Mouse (Mus musculus) CD4-positive, CD25-positive, alpha-beta regulatory T cell, adult 2 months (primary cell): ENCODE measurements at regions not wholly inside any gene's neighbourhood (a gene's known extent, or its start where the extent isn't known, plus 50 kb on each side); places are given as distances from the start of the nearest gene placed in this dataset.

Experiments used
- DNase-seq: peaks from one replicate; pipeline ENCODE4 v3.0.0-alpha.2; 2012; ENCODE audit warnings: low read depth, low spot score

DNA sequence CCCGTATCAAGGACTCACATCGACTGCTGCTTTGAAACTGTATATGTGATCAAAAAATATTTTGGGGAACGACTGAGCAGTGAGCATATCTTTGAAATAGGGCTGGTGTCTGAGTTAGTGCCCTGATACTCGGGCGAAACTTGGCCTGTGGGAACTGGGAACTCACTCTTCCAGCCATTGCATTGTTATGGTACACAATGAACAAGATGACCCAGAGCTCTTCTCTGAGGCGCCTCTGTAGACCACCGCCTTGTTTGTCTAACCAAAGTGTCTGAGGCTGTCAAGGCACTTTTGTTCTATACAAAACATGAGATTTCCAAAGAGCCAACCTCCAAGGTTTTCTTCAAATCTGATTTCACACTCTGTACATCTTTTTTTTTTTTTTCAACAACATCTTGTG, 201.5 kb downstream of the Cog6 start:
- DNase-seq: no peak

DNA sequence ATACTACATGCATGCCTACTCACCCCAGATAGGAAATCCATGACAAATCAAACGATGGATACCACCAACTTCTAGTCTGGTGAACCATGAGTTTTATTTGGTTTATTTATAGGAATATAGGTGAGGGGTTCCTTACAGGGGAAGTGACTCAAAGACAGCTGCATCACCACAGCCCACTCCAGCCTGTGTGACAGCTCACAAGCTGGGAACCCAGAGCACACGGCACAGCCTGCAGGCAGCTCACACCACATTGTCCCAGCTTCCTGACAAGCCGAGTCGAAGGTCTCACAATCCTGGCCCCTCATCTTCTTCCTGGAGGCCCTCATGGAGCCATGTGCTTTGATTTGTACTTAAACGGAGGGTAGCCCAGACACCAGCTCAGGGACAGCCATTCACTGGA, 214.7 kb downstream of the Cog6 start:
- DNase-seq: no peak

DNA sequence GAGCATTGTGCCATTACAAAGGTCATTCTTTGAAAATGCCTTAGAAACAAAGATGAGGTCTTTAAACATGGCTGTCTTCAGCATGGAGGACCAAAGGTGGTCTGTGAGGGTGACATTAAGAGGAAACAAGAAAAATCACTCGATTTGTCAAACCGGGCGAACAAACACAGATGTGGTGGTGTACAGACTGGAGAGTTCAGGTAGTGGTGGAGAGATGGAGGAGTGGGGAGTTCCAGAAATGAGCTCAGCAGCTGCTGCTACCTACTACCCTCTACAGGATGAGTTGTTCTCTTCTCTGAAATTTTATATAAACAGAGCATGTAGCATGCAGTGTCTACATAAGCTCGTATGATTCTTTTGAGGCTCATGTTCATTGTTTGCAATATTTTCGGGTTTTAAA, 215.6 kb downstream of the Cog6 start:
- peak; percentile 54 for DNase-seq

DNA sequence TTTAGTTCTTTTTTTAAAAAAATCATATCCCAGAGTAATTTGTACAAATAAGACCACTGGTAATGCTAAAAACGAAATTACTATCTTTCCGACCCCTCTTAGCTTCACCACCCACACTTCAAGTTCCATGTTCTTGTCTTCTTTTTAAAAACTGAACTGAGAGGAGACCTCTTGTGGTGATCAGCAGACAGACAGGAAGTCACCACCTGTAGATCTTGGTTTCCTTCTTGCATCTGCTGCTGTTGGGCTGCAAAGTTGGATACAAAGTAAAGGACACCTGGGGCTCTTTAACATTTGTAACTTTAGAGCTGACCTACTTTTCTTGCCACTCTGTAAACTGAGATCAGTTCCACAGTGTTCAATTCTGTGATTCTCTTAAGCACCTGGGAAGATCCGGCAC, 216.4 kb downstream of the Cog6 start:
- peak; percentile 73 for DNase-seq

GRCm38 (mm10) chr3:52797801-52798200, 219.2 kb downstream of the Cog6 start:
- DNase-seq: peak; percentile 42

- no peak for DNase-seq
Measured at GRCm38 (mm10) chr3:52797164-52797563, 219.9 kb downstream of the Cog6 start.

DNA sequence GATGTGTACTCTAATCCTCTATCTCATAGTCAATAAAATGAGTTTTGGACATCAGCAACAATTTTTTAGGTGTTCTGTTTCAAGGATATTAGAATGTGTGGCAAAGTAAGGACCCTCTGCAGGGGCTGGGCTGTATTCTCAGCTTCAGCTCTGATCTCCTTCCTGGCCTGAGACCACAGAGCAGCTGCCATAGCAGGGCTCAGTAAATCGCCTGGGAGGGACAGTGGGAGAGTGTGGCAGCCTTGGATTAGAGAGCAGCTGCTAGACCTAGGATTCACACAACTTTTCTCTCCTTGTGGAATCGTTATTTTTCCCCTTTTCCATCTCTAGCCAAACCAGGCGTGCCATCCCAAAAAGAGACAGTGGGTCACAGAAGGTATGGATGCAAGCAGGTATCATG, 222.8 kb downstream of the Cog6 start:
- no peak for DNase-seq

GRCm38 (mm10) chr3:52792801-52793200, 224.2 kb downstream of the Cog6 start:
- no peak for DNase-seq

DNA sequence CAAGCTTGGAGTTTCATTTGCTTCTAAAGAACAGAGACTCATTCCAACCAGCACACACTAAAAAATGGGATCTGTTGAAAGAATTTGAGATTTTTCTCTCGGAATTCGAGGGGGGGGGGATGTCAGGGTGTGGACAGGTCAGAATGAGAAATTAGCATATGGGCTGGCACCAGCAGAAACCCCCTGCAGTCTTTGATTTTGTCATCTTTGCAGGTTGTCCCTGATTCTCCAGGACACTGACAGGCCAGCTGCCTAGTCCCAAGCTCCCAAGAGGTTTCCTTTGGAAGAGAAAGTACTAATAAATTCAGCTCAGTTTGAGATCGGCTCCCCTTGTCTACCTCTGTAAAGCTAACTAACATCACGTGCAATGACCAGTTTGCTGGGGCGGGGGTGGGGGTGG, 224.9 kb downstream of the Cog6 start:
- DNase-seq: no peak

DNA sequence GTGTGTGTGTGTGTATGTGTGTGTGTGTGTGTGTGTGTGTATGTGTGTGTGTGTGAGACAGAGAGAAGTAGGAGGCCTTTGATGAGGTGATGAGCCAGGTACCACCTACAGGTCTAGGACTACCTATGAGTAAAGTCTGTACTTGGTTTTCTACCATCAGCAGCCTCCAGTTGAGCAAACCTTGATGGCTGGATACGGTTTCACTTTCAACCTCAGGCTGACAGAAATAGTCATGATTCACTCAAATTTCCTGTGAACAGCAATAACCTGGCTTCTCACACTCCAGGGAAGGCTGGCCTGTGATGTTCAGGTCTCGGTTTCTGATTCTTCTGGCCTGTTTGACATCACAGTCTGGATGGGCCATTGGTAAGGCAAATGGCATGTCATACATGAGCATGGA, 226.1 kb downstream of the Cog6 start:
- DNase-seq: peak; percentile 76

DNA sequence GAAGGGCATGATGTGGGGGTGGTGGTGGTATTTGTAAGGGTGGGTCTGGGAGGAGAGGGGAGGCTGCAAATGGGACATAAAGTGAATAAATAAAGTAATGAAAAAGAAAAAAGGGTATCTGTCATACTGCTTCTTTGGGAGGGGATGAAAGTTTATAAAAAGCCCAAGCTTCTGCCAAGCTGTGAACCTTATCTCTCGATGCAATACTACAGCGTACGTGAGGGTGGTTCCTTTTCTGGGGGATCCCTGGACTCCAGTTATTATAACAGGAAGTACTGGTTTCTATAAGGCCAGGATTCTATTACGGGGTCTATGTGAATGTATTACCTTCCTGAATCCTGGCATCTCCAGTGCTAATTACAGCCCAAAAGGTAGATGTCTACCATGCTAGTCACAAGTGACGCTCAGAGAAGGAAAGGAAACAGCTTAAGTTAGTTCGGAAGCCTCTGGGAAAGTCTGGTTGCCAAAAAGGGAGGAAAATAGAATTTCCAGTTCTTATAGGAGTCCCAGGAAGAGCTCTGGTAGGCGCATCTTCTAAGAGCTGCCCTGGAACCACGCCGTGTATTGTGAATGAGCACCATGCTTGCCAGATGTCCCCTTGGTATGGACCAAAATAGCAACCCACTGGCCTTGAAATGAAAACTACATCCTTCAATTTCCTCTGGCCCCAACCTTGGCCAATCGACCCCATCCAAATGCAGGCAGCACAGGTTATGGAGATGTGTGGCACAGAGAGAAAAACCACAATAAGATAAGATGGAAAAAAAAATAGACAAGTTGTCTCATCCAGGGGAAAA, 228.9 kb downstream of the Cog6 start:
- no peak for DNase-seq

DNA sequence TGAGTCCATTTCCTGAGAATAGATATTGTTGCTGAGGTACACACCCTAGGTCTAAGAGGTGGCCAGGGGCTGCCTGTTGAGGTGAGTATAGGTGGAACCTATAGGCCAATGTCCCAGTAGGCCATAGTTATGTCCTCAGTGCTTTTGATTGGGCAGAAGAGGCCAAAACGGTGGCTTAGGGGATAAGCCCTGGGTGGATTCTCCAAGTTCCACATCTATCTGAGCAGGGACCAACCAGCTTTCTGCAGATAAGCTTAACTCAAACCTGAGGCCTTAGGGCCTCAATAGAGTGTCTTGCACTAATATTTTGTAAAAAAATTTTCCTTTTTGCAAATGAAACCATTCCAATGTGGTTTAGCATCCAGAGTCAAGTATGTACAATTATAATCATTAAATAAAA, 231.4 kb downstream of the Cog6 start:
- DNase-seq: no peak

DNA sequence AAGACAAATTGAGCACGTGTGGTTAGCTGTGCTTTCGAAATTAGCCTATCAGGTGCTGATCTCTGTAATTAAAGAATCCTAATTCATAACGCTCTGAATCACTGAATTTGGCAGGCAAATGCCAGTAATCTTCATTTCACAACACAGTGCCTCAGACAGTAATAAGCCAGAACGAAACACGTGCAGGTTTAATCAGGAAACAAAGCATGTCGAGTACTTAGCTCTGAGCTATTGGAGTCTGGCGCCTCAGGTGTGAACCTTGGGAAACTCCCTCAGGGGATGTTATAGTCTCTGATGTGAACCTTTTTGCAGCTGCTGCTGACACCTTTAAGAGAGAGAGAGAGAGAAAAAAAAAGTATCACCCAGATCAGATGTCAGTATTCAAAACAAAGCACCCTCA, 232.6 kb downstream of the Cog6 start:
- peak; percentile 54 for DNase-seq

- DNase-seq: no peak
Measured at GRCm38 (mm10) chr3:52782576-52782975, 234.5 kb downstream of the Cog6 start.

- no peak for DNase-seq
Measured at GRCm38 (mm10) chr3:52781521-52781920, 235.5 kb downstream of the Cog6 start.

DNA sequence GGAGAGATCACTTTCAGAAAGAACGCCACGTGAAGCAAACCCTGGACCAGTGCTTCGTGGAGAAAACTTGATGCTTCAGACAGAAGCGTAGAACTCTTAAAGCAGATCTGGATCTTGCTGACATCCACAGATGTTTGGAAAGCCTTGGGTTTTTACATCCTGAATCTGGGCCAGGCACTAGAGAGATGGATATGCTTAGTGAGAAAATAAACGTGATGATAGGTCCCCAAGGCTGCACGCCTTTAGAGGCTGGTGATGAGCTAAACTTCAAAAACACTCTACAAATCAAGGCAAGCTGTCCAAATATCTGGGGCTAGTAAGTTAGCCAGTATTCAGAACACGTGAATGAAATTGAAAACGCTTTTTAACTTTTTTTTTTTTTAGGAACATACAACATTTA, 236.7 kb downstream of the Cog6 start:
- no peak for DNase-seq

DNA sequence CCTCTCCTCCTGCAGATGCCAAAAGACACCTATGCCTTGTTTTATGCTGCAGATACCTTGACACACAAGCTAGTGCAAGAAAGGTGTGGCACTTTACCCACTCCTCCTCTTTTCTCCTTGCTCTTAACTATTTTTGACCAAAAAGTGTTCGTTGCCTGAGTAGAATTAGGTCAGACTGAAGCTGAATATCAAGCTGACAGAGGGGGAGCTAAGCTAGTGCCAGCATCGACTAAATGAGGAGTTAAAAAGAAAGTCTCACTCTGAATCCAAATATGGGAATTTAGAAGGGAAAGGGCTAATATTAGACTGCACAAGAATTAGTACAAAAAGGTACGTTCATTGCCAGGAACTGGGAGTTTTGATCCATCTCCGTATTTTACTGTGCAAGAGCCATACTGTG, 241.2 kb downstream of the Cog6 start:
- no peak for DNase-seq

DNA sequence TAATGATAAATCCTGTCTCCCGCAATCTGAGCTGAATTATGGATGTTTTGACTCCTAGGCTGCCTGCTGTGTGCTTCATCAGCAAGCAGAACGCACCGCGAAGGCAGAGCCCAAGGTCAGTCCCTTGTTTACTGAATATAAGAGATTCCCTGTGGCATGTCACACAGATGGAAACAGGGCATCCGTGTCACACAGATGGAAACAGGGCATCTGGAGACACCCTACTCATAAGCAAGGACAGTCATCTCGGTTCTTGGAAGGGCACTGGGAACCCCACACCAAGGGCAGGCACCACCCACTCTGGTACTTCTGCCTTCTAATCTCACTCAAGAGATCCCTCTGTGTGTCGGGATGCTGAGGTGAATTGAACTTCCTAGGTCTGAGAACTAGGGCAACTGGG, 241.9 kb downstream of the Cog6 start:
- DNase-seq: no peak

DNA sequence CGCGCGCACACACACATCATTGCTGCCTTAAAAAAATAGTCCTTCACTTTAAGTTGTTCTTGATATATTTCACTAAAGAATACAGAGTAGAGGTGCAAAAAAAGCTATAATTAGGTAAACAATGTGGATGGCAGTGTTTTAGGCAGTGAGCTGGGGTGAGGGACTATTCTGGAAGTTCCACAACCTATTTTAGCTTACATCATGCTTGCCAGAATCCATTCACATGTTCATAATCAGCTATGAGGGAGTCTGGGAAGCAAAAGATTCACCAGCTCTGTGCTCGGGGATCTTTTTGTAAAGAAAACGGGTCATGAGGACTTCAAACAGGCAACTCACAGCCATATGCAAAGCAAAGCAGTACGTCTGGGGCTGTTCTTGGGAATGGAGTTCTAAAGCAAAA, 242.3 kb downstream of the Cog6 start:
- no peak for DNase-seq

DNA sequence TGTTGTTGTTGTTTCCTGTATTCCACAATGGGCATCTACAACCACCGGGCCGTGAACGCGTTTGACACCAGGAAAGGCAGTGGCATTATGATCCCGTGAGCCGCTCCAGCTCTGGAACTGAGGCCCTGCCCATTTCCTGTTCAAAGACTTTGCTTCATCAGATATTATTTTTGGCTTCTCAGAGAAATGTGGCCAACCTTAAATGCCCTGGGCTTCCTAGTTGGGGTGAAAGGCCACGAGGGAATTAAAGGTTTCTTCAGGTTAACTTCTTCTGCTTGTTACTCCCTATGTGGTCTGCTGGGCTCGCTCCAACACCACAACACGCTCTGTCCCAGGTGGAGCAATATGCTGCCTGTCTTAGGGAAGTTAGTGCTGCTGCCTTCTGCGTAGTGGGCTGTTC, 249.8 kb downstream of the Cog6 start:
- no peak for DNase-seq

- DNase-seq: no peak
Measured at GRCm38 (mm10) chr3:52766841-52767240, 250.2 kb downstream of the Cog6 start.

DNA sequence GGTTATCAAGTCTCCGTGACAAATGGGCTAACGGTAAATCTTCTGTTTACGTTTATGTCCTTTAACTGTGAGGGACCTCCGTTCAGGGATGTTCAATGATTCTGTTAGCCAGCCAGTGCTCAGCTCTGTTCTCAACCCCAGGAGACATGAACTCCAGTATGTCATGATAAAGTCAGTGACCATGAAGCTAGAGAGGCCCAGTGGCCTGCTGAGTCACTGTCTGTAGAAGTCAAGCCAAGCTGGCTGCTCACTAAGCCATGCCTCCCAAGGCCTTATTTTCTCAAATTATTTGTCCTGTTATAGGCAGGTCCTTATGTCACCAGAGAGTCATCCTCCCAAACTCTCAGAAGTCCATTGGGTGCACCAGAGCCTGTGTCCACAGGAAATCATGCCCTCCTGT, 252.9 kb downstream of the Cog6 start:
- no peak for DNase-seq

DNA sequence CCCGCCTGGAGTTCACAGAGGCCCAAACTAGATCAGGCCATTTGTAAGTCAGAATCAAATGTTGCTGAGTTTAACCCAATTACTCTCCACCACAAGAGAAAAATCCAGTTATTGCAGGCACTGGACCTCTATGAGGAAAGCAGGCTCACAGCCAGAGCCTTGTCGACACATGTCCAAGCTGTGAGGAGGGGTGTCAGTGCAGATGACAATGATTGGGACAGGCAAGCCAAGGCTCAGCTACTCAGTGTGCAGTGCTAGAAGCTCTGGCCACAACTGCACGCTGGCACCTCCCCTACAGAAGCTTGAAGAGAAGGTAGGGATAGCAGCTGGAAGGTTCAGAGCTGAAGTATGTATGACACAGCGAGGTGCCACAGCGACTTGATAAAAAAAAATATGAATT, 253.4 kb downstream of the Cog6 start:
- DNase-seq: no peak

GRCm38 (mm10) chr3:52762549-52762948, 254.5 kb downstream of the Cog6 start:
- DNase-seq: no peak
